Mouse (Mus musculus): ENCODE results near the gene Cic. TPM values are rescaled to one million over a fixed set of nuclear protein-coding genes. Genes with fewer than 3 reads are reported as not detected.
A peak's percentile ranks its signal among the peaks of the same experiment; 100 is the strongest.

Cic gene
- polyA plus RNA-seq, 1 experiment = 47.3 TPM

DNA sequence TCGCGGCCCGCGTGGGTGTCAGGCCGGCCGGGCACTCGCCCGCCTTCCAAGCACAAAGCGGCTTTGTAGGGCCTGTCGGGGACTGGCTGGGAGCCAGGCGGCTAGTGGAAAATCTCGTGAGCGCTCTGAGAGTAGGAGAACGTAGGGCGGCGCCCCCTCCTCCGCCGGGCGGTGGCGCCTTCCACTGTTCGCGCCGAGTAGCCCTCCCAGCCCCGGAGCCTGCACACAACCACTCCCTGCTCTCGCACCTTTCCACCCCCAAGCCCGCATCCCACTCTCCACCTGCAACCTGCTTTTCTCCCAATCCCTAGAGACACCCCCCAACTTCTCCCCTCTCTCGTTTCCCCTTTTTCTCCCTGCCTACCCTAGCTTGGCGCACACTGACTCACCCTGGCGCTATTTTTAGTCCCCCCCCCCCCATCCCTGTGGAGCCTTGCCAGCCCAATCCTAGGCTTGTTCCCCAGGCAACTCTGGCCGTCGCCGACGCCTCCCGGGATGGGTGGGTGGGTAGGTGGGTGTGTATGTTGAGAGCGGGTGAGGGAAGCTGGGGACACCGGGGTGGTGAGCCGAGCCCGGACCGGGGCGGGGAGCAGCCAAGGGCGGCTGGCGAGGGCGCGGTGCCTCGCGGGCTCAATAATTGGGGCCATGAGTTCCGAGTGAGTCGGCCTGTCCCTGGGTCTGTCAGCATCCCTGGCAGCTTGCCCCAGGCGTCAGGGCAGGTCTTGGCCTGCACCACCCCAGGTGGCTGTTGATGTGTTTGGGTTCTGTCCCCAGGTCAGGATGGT is 11.8 kb downstream of the Cic start:
- Histone ChIP-seq H3K9me3 (ENCODE audit: control insufficient read depth, low read length) (no peaks in the 10 kb centered on the region), H3K36me3 (ENCODE audit: control insufficient read depth) (peaks cover 41% of the 10 kb centered on the region), H3K4me3 (replicated peaks) (peak overlapping the region; percentile 74), H3K27me3 (ENCODE audit: control insufficient read depth) (no peaks in the 10 kb centered on the region), H3K4me1 (ENCODE audit: control insufficient read depth) (peaks cover 92% of the 10 kb centered on the region)
- no peak for TF ChIP-seq GATA1 (IDR thresholded peaks at IDR 0.05; ENCODE audit: low read length)
- TF ChIP-seq TAL1 (IDR thresholded peaks at IDR 0.05; ENCODE audit: low read length) = no peak

DNA sequence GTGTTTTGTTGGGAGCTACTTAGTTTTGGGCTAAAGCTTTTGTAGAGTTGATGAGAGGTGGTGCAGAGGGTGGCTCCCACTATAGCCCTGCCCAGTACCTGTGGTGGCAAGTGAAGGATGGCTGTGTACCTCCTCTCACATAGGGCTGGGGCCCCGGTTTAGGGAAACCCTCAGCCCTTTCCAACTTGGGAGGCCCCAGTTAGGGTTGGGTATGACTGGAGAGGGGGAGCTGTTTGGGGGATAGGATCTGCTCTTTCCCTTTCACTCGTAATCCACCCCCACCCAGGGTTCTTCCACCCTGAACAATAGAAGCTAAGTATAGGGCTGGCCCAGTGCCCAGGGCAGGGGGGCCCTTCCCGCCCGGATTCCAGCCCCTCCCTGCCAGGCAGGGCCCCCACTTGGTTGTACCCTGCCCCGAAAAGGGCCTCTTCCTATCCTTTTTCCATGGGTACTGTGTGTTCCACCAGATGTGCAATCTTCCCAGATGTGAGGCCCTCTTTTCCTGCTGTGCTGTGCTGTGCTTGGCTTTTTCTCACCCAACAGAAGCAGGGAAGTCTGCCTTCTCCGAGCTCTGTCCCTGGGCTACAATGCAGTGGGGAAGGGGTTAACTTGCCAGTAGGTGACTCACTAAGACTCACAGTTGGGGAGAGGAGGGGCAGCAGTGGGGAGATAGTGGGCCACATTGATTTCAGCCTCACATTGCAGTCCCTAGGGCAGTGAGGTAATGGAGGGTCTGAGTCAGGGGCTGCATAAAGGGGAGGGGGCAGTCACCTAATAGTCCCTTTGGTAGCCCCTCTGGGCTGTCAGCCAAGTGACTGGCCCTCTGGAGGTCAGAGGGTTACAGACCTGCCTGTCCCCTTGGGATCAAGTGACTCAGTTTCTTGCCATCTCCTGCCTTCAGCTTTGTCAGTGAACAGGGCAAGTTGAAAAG is 12.6 kb downstream of the Cic start:
- peaks cover 92% of the 10 kb centered on the region for H3K4me1 ChIP-seq (ENCODE audit: control insufficient read depth)
- H3K9me3 ChIP-seq (ENCODE audit: control insufficient read depth, low read length) = no peaks in the 10 kb centered on the region
- peaks cover 43% of the 10 kb centered on the region for H3K36me3 ChIP-seq (ENCODE audit: control insufficient read depth)

DNA sequence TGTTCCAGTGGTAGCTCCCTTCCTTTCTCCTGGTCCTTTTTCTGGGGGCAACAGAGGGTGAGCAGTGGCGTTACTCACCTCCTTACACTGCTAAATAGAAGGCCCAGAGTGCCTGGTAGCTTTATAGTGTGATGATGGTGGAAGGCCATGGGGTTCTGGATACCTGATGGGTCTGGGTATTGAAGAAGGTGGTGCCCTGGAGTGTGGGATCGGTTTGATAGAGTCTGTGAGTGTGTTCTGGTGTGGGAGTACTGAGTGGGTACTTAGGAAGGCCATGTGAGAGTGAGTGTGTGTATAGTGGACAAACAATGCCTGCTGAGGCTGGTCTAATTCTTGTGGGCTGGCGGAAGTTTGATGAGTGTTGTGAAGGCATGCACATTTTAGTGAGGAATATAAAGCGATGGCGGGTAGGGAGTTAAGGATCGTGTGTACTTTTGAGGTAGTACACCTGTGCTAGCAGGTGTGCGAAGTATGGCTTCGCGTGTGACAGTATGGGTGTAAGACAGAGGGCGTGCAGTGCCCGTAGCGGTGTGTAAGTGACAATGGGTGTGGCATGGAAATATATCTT is 13.7 kb downstream of the Cic start:
- H3K4me3 ChIP-seq (replicated peaks) = peak overlapping the region; percentile 72
- TF ChIP-seq GATA1 (IDR thresholded peaks at IDR 0.05; ENCODE audit: low read length) = no peak
- no peak for TF ChIP-seq TAL1 (IDR thresholded peaks at IDR 0.05; ENCODE audit: low read length)
- H3K9me3 ChIP-seq (ENCODE audit: control insufficient read depth, low read length) = no peaks in the 10 kb centered on the region
- H3K27me3 ChIP-seq (ENCODE audit: control insufficient read depth) = no peaks in the 10 kb centered on the region
- peaks cover 87% of the 10 kb centered on the region for H3K4me1 ChIP-seq (ENCODE audit: control insufficient read depth)
- H3K36me3 ChIP-seq (ENCODE audit: control insufficient read depth) = peaks cover 43% of the 10 kb centered on the region

More for the DNA sequence above, 12.6 kb downstream of the Cic start:
- Histone ChIP-seq H3K27me3 (ENCODE audit: control insufficient read depth) (no peaks in the 10 kb centered on the region), H3K4me3 (replicated peaks) (peak overlapping the region; percentile 74)
- TF ChIP-seq GATA1 (IDR thresholded peaks at IDR 0.05; ENCODE audit: low read length) (no peak), TAL1 (IDR thresholded peaks at IDR 0.05; ENCODE audit: low read length) (no peak)

DNA sequence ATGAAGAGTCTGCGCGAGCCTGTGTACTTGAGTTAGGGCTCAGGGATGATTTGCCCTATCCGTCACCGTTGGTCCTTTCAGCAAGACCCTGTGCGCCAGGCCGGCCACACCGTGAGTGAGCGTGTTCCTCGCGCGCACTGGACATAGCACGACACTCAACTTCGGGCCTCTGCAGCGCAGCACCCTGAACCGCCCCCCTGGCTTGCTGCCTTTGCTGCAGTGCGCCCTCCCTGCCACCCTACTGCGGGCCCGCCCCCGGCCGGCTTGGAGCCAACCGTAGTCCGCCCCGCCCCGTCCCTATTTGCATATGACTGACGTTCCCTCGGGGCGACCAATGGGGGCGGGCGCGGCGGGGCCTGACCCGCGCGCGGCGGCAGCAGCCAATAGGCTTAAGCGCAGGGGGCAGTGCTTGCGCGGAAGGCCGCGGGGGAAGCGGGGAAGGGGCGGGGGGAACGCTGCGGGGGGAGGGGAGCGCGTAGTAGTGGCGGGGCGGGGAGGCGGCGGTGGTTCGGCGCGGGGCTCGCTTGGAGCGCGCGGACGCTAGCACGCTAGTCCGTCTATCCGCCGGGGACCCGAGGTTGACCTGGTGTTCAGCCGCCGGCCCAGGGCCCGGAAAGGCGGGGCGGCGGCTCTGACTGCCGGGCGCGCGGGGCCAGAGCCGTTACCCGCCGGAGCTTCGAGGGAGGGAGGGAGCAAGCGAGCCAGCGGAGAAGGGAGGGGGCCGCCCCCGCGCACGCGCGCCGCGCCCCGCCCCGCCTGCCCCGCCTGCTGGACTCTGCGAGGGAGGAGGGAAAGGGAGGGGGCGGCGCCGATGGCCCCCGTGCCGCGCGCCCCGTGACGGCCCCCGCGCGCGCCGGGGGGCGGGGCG is 14.5 kb downstream of the Cic start:
- H3K9me3 ChIP-seq (ENCODE audit: control insufficient read depth, low read length) = no peaks in the 10 kb centered on the region
- H3K36me3 ChIP-seq (ENCODE audit: control insufficient read depth) = peaks cover 44% of the 10 kb centered on the region
- H3K4me1 ChIP-seq (ENCODE audit: control insufficient read depth) = peaks cover 80% of the 10 kb centered on the region
- H3K4me3 ChIP-seq (replicated peaks) = peak overlapping the region; percentile 72
- H3K27me3 ChIP-seq (ENCODE audit: control insufficient read depth) = no peaks in the 10 kb centered on the region
- TF ChIP-seq TAL1 (IDR thresholded peaks at IDR 0.05; ENCODE audit: low read length) = no peak
- TF ChIP-seq GATA1 (IDR thresholded peaks at IDR 0.05; ENCODE audit: low read length) = no peak

DNA sequence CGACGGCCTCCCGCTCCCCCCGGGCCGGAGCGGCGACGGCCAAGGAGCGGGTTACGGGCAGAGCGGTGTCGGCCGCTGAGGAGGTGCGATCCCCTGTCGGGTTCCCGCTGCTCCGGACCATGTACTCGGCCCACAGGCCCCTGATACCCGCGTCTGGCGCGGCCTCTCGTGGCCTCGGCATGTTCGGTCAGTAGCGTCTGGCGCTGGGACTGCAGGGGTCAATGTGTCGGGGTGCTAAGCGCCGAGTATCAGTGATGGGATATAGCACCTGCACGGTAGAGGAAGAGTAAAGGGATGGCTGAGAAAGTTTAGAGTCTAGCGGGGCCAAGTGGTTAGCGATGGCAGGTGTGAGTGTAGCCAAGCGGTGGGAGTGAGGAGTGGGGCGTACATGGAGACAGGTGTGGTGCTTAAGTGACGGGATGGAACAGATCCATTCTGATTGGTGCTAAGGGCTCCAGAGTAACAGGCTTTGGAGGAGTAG is 15.3 kb downstream of the Cic start:
- no peaks in the 10 kb centered on the region for H3K9me3 ChIP-seq (ENCODE audit: control insufficient read depth, low read length)
- H3K27me3 ChIP-seq (ENCODE audit: control insufficient read depth) = no peaks in the 10 kb centered on the region
- peaks cover 72% of the 10 kb centered on the region for H3K4me1 ChIP-seq (ENCODE audit: control insufficient read depth)
- H3K4me3 ChIP-seq (replicated peaks) = peak overlapping the region; percentile 72
- H3K36me3 ChIP-seq (ENCODE audit: control insufficient read depth) = peaks cover 47% of the 10 kb centered on the region
- TF ChIP-seq TAL1 (IDR thresholded peaks at IDR 0.05; ENCODE audit: low read length) (no peak), GATA1 (IDR thresholded peaks at IDR 0.05; ENCODE audit: low read length) (no peak)

DNA sequence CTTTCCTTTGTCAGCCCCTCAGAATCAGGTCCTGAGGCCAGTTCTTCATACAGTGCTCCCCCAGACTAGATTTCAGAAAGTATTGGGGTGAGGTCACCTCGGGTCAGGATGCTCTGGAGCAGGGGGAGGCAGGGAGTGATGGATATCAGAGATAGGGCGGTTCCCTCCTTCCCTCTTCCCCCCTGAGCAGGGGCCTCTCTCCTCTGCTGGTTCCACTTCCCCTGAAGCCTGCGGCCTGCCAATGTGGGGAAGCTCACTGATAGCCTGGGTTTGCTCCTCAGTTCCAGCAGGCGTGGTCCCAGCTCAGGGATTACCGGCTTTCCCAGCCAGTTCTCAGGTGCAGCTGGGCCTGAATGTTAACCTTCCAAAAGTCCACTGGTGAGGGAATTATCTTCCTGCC is 16.1 kb downstream of the Cic start:
- peak overlapping the region; percentile 72 for H3K4me3 ChIP-seq (replicated peaks)
- no peaks in the 10 kb centered on the region for H3K9me3 ChIP-seq (ENCODE audit: control insufficient read depth, low read length)
- peaks cover 66% of the 10 kb centered on the region for H3K4me1 ChIP-seq (ENCODE audit: control insufficient read depth)
- H3K36me3 ChIP-seq (ENCODE audit: control insufficient read depth) = peaks cover 55% of the 10 kb centered on the region
- H3K27me3 ChIP-seq (ENCODE audit: control insufficient read depth) = no peaks in the 10 kb centered on the region
- TF ChIP-seq TAL1 (IDR thresholded peaks at IDR 0.05; ENCODE audit: low read length) (no peak), GATA1 (IDR thresholded peaks at IDR 0.05; ENCODE audit: low read length) (no peak)

DNA sequence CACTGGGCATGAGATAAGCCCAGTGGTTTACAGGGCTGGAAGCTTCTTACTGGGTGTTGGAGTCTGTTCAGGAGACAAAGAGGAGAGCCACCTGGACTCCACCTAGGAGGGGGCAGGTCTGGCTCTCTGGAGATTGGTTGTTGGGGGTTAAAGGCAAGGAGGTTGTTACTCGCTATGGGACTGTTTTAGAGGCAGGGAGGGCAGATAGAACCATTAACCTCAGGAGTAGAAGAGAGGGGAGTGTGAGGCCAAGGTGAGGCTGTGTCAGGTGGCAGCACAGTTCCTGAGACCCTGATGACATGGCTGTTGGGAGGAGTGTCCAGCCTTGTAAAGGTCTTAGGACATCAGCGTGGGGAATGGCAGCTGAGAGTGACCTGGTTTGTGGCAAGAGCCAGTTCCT is 16.7 kb downstream of the Cic start:
- TF ChIP-seq GATA1 (IDR thresholded peaks at IDR 0.05; ENCODE audit: low read length) (no peak), TAL1 (IDR thresholded peaks at IDR 0.05; ENCODE audit: low read length) (no peak)
- peaks cover 4% of the 10 kb centered on the region for H3K9me3 ChIP-seq (ENCODE audit: control insufficient read depth, low read length)
- peaks cover 61% of the 10 kb centered on the region for H3K4me1 ChIP-seq (ENCODE audit: control insufficient read depth)
- no peaks in the 10 kb centered on the region for H3K27me3 ChIP-seq (ENCODE audit: control insufficient read depth)
- H3K4me3 ChIP-seq (replicated peaks) = peak overlapping the region; percentile 72
- H3K36me3 ChIP-seq (ENCODE audit: control insufficient read depth) = peaks cover 61% of the 10 kb centered on the region

DNA sequence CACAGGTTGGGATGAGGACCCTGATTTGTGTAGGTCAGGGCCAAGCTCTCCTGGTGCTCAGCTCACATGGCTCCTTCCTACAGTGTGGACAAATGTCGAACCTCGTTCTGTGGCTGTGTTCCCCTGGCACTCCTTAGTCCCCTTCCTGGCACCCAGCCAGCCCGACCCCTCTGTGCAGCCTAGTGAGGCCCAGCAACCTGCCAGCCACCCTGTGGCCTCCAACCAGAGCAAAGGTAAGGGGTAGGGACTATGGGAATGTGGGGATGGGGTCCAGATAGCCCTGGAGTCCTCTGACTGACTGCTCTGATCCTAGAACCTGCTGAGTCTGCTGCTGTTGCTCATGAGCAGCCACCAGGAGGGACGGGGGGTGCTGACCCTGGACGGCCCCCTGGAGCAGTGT is 17.3 kb downstream of the Cic start:
- Histone ChIP-seq H3K4me1 (ENCODE audit: control insufficient read depth) (peaks cover 55% of the 10 kb centered on the region), H3K27me3 (ENCODE audit: control insufficient read depth) (no peaks in the 10 kb centered on the region), H3K4me3 (replicated peaks) (peak overlapping the region; percentile 8), H3K9me3 (ENCODE audit: control insufficient read depth, low read length) (peaks cover 8% of the 10 kb centered on the region), H3K36me3 (ENCODE audit: control insufficient read depth) (peaks cover 67% of the 10 kb centered on the region)
- TF ChIP-seq TAL1 (IDR thresholded peaks at IDR 0.05; ENCODE audit: low read length) = no peak

Measured in erythroblast, embryonic 14.5 days (primary cell).